Mouse (Mus musculus): Measurements from ENCODE around the gene Git1.

GRCm38 (mm10) chr11:77467157-77467556, 26.2 kb upstream of the Git1 start:
- peak; percentile 40; the same call in 1 of the 2 replicates for TF ChIP-seq CTCF (IDR thresholded peaks at IDR 0.05; ENCODE audit: borderline replicate concordance, insufficient read depth, low read depth, low read length)
- TF ChIP-seq POLR2A (IDR thresholded peaks at IDR 0.05; ENCODE audit: borderline replicate concordance, insufficient read depth, low read length): no peak

Measured in cerebellum, adult 2 months (tissue).